Mouse (Mus musculus) stomach, embryonic 15.5 days (tissue): ENCODE data around the gene Kif24. TPM values are rescaled to one million over a fixed set of nuclear protein-coding genes. Genes with fewer than 3 reads are reported as not detected.

Source experiments
- ATAC-seq: fragments of 200-750 bp; cut with Nextera tagmentation; 2 replicates; pipeline ENCODE4 v1.8.0; 2017; ENCODE audit warnings: low read depth, moderate number of reproducible peaks, moderate TSS enrichment; ENCODE audit not compliant: insufficient read depth, low FRiP score
- H3K27ac ChIP-seq: fragments of 300-500 bp; sonication (generic); 2 replicates; pipeline ENCODE4 v1.5.1; 2015; ENCODE audit warnings: mild to moderate bottlenecking, inconsistent platforms
- H3K27me3 ChIP-seq: fragments of 300-500 bp; sonication (generic); replicated peaks from 2 replicates; pipeline ENCODE4 v1.6.1; 2015; ENCODE audit warnings: inconsistent platforms
- H3K36me3 ChIP-seq: fragments of 300-500 bp; sonication (generic); 2 replicates; pipeline ENCODE4 v1.6.1; 2015; ENCODE audit warnings: inconsistent platforms
- H3K4me1 ChIP-seq: fragments of 300-500 bp; sonication (generic); 2 replicates; pipeline ENCODE4 v1.6.1; 2015; ENCODE audit warnings: inconsistent platforms
- H3K4me2 ChIP-seq: fragments of 300-500 bp; sonication (generic); 2 replicates; pipeline ENCODE4 v1.6.1; 2015; ENCODE audit warnings: mild to moderate bottlenecking, inconsistent platforms
- H3K4me3 ChIP-seq: fragments of 300-500 bp; sonication (generic); replicated peaks from 2 replicates; pipeline ENCODE4 v1.5.1; 2015; ENCODE audit warnings: inconsistent platforms
- H3K9ac ChIP-seq: fragments of 300-500 bp; sonication (generic); 2 replicates; pipeline ENCODE4 v1.6.1; 2015; ENCODE audit warnings: inconsistent platforms
- H3K9me3 ChIP-seq: fragments of 300-500 bp; sonication (generic); 2 replicates; pipeline ENCODE4 v1.6.1; 2016; ENCODE audit warnings: inconsistent platforms
- WGBS: fragments of 180-500 bp; shearing (Covaris S2); methylation state at CpG from one replicate; pipeline ENCODE4 v1.1.7; 2015; 5-methylcytosine and 5-hydroxymethylcytosine counted together
- polyA plus RNA-seq: library from polyadenylated mRNA; unstranded; fragments of >200 nt; fragmentation: Nextera tagmentation; extraction: Ambion mirVana; gene quantifications from 2 replicates; pipeline ENCODE4 v1.2.1, GENCODE M21; 2015

The Kif24 gene
- polyA plus RNA-seq = 5.5 and 6.1 TPM in 2 replicates

DNA sequence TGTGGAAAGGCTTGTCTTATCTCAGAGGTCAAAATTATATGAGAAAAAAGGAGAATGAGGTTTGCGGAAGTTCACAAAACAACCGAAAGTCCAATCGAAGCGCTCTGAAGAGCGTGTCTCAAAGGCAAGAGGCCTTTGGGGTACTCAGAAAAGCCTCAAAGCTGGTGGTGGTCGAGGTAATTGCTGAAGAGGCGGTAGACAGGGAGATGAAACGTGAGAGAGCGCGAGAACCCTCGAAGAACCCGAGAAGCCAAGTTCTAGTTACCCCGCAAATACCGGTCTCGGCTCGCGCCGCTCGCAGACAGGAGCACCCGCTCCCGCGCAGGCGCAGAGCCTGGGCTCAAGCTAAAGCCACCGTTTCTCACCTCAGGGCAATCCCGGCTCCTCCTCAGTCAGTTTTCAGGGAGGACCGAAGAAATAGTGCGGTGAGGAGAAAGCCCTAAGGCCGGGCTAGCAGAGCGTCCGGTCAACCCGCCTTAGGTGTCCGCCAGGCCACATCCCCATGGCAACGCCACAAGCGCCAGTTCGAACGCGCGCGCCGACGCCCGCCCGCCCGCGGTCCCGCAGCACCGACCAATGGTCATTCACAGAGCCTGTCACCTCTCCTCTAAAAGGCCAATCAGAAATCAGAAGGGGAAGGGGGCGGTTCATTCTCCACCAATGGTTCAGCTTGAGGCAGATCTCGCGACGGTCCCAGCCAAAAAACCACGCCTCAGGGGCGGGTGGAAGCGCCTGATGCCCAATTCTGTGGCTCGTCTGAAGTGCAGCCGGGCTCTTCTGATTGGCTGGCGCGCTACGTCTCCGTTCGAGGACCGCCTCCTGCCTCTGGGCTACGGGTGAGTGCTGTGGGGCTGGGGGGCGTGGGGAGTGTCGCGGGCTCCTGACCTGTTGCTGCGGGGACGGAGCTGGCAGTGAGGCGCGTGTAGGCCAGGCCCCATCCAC is at the start of gene Kif24, which contains the start of gene Nudt2:
Gene Kif24 (minus strand): TSS at position 543 of the 942 bp plus-strand sequence.
Gene Nudt2 (plus strand): TSS at position 807 of the 942 bp plus-strand sequence.
- peaks cover 10% of the 10 kb centered on the region for H3K4me1 ChIP-seq
- peak within 1 kb of the TSS; percentile 69 for H3K4me2 ChIP-seq
- no peaks in the 10 kb centered on the region for H3K9me3 ChIP-seq
- no peaks in the 10 kb centered on the region for H3K27me3 ChIP-seq
- peak within 1 kb of the TSS; percentile 85 for H3K4me3 ChIP-seq
- peak; percentile 98 for ATAC-seq
- no peaks in the 10 kb centered on the region for H3K36me3 ChIP-seq
- WGBS = under 1% methylated on average over 70 of the region's 70 CpGs
- H3K9ac ChIP-seq = peak within 1 kb of the TSS; percentile 59
- H3K27ac ChIP-seq = peak within 1 kb of the TSS; percentile 75

DNA sequence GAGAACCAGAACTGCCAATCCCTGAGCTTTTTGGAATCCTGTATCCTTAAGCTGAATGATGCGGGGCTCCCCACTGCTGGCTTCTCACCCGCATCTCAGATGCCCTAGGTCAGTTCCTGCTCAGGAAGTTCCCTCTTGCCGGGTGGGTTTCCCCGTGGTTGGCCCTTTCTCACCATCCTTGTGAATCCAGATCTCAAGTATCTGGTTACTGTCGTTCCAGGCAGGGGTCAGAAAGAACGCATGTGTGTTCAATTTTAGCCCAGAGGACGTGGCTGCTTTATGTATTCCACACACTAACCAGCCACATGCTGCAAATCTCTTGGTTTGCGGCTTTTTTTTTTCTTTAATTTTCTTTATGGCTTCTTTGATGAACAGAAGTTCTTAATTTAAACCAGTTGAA is 49.0 kb upstream of the Kif24 start:
- ATAC-seq = no peak
- 18% methylated on average over 8 of the region's 8 CpGs for WGBS
- peaks cover 8% of the 10 kb centered on the region; the same call in 1 of the 2 replicates for H3K27me3 ChIP-seq

GRCm38 (mm10) chr4:41513309-41513708 is 48.6 kb upstream of the Kif24 start:
- Histone ChIP-seq H3K4me3 (no peak overlapping the region), H3K9me3 (no peaks in the 10 kb centered on the region), H3K9ac (no peak overlapping the region), H3K4me1 (no peaks in the 10 kb centered on the region), H3K27me3 (peaks cover 12% of the 10 kb centered on the region), H3K4me2 (no peak overlapping the region), H3K27ac (no peak overlapping the region), H3K36me3 (no peaks in the 10 kb centered on the region)
- no peak for ATAC-seq
- WGBS = 40% methylated on average over 4 of the region's 4 CpGs

More for the DNA sequence above, 49.0 kb upstream of the Kif24 start:
- Histone ChIP-seq H3K4me1 (no peaks in the 10 kb centered on the region), H3K9ac (no peak overlapping the region), H3K4me2 (no peak overlapping the region), H3K27ac (no peak overlapping the region), H3K4me3 (no peak overlapping the region), H3K9me3 (no peaks in the 10 kb centered on the region), H3K36me3 (no peaks in the 10 kb centered on the region)

GRCm38 (mm10) chr4:41507998-41508397 is 43.3 kb upstream of the Kif24 start:
- Histone ChIP-seq H3K27ac (no peak overlapping the region), H3K4me3 (no peak overlapping the region), H3K4me2 (no peak overlapping the region), H3K27me3 (peaks cover 13% of the 10 kb centered on the region), H3K9me3 (no peaks in the 10 kb centered on the region), H3K4me1 (no peaks in the 10 kb centered on the region; the same call in 1 of the 2 replicates), H3K9ac (no peak overlapping the region), H3K36me3 (no peaks in the 10 kb centered on the region)
- no peak for ATAC-seq
- 53% methylated on average over 7 of the region's 7 CpGs for WGBS

GRCm38 (mm10) chr4:41507326-41507924 is 42.7 kb upstream of the Kif24 start:
- peak overlapping the region; percentile 48 for H3K4me3 ChIP-seq
- H3K4me1 ChIP-seq = peaks cover 3% of the 10 kb centered on the region
- WGBS = 5% methylated on average over 22 of the region's 22 CpGs
- peak overlapping the region; percentile 87 for H3K4me2 ChIP-seq
- ATAC-seq = no peak
- no peaks in the 10 kb centered on the region for H3K36me3 ChIP-seq
- H3K27ac ChIP-seq = no peak overlapping the region
- H3K9ac ChIP-seq = peak overlapping the region; percentile 37
- no peaks in the 10 kb centered on the region for H3K9me3 ChIP-seq
- H3K27me3 ChIP-seq = peaks cover 11% of the 10 kb centered on the region

GRCm38 (mm10) chr4:41506906-41507305 is 42.2 kb upstream of the Kif24 start:
- H3K9me3 ChIP-seq = no peaks in the 10 kb centered on the region
- H3K9ac ChIP-seq = peak overlapping the region; percentile 37
- H3K4me3 ChIP-seq = peak overlapping the region; percentile 48
- peak; percentile 69 for ATAC-seq
- under 1% methylated on average over 29 of the region's 29 CpGs for WGBS
- peaks cover 8% of the 10 kb centered on the region for H3K4me1 ChIP-seq
- no peak overlapping the region for H3K27ac ChIP-seq
- peaks cover 10% of the 10 kb centered on the region for H3K27me3 ChIP-seq
- H3K4me2 ChIP-seq = peak overlapping the region; percentile 87
- no peaks in the 10 kb centered on the region for H3K36me3 ChIP-seq

DNA sequence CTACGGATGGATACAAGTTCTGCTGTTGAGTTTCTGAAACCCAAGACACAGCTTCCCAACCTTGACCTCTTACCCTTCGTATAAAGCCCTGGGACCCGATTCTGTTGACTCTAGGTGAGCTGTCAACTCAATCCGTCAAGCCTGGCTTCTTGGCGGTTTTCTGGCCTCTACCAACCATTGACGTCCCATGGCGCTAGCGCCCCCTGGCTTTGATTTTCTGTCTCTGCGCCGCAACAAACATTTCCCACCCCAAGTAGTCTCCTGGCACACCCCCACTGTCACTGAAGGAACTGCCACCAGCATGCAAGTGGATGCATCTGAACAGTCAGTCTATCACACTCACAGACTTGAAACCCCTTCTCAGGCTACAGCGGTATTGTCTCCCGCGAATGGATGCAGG is 41.5 kb upstream of the Kif24 start:
- H3K27ac ChIP-seq = 0 out of 2 replicates have a peak overlapping the region, but pooled peaks have one; percentile 16
- H3K36me3 ChIP-seq = no peaks in the 10 kb centered on the region
- peak overlapping the region; percentile 48; the same call in 1 of the 2 replicates for H3K4me3 ChIP-seq
- 12% methylated on average over 13 of the region's 13 CpGs for WGBS
- peak overlapping the region; percentile 87 for H3K4me2 ChIP-seq
- no peaks in the 10 kb centered on the region for H3K9me3 ChIP-seq
- H3K27me3 ChIP-seq = peaks cover 13% of the 10 kb centered on the region
- ATAC-seq = no peak
- H3K9ac ChIP-seq = no peak overlapping the region
- peaks cover 9% of the 10 kb centered on the region for H3K4me1 ChIP-seq

- Histone ChIP-seq H3K27me3 (peaks cover 23% of the 10 kb centered on the region), H3K4me2 (no peak overlapping the region), H3K9ac (no peak overlapping the region), H3K27ac (no peak overlapping the region), H3K9me3 (no peaks in the 10 kb centered on the region), H3K4me1 (peaks cover 9% of the 10 kb centered on the region), H3K36me3 (no peaks in the 10 kb centered on the region), H3K4me3 (no peak overlapping the region)
- no peak for ATAC-seq
- WGBS = 58% methylated on average over 11 of the region's 11 CpGs
Observed at GRCm38 (mm10) chr4:41505131-41505551, 40.5 kb upstream of the Kif24 start.

- Histone ChIP-seq H3K9ac (no peak overlapping the region), H3K27ac (no peak overlapping the region), H3K36me3 (no peaks in the 10 kb centered on the region), H3K9me3 (no peaks in the 10 kb centered on the region), H3K27me3 (peaks cover 31% of the 10 kb centered on the region), H3K4me1 (peaks cover 9% of the 10 kb centered on the region), H3K4me3 (no peak overlapping the region), H3K4me2 (no peak overlapping the region)
- 71% methylated on average over 5 of the region's 5 CpGs for WGBS
- no peak for ATAC-seq
Observed at GRCm38 (mm10) chr4:41504325-41504724, 39.6 kb upstream of the Kif24 start.

DNA sequence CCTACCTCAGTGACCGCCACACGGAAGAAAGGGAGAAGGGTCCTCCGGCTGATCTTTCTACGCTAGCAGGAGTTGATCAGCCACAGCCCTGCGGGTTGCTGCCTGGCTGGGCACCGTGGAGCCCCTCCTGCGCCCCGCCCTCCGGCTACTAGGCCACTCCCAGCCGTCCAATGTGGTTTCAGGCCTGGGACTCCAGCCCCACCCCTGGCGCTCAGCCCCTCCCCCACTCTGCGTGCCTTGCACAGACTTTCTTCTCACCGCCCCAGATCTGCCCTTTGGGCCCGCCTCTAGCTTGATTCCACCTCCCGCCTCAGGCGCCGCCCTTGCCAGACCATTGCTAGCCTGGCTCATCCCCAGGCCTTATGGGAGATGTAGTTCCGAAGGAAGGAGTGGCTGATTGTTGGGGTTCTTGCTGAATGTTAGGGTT is 38.3 kb upstream of the Kif24 start, which contains the start of gene AI464131:
Gene AI464131 (minus strand): TSS at position 91 of the 427 bp plus-strand sequence.
- no peaks in the 10 kb centered on the region for H3K36me3 ChIP-seq
- peak within 1 kb of the TSS; percentile 50 for H3K4me3 ChIP-seq
- peaks cover 36% of the 10 kb centered on the region for H3K27me3 ChIP-seq
- peak; percentile 94 for ATAC-seq
- WGBS = 1% methylated on average over 16 of the region's 18 CpGs
- peak within 1 kb of the TSS; percentile 44; the same call in 1 of the 2 replicates for H3K27ac ChIP-seq
- peak within 1 kb of the TSS; percentile 82 for H3K4me2 ChIP-seq
- H3K9me3 ChIP-seq = no peaks in the 10 kb centered on the region
- peaks cover 22% of the 10 kb centered on the region for H3K4me1 ChIP-seq
- 0 out of 2 replicates have a peak within 1 kb of the TSS, but pooled peaks have one; percentile 19 for H3K9ac ChIP-seq

GRCm38 (mm10) chr4:41502171-41502940 is 37.7 kb upstream of the Kif24 start:
- Histone ChIP-seq H3K27me3 (peaks cover 40% of the 10 kb centered on the region), H3K36me3 (no peaks in the 10 kb centered on the region), H3K9me3 (no peaks in the 10 kb centered on the region), H3K27ac (peak overlapping the region; percentile 44; the same call in 1 of the 2 replicates), H3K4me1 (peaks cover 28% of the 10 kb centered on the region), H3K9ac (0 out of 2 replicates have a peak overlapping the region, but pooled peaks have one; percentile 19), H3K4me2 (peak overlapping the region; percentile 82), H3K4me3 (peak overlapping the region; percentile 50)
- WGBS = 18% methylated on average over 20 of the region's 20 CpGs
- ATAC-seq = peak; percentile 23
